In genomic region chr10:111558675-111559340, GRCm38 (mm10) we compare ENCODE assay signal across 10 mouse cellular contexts. TPM values are rescaled to one million over a fixed set of nuclear protein-coding genes. Genes with fewer than 3 reads are reported as not detected.
A peak's percentile ranks its signal among the peaks of the same experiment; 100 is the strongest.
DNase-seq lines count a peak whose midpoint lies in the region; ATAC-seq and TF ChIP-seq lines count a peak whose summit lies in the region.
"Had no signal": no experiment of that assay in that cellular context is flagged by ENCODE, and none has a peak within 500 bp of the region (broad histone marks: within the 10 kb centered on the region; RNA-seq: fewer than 3 reads in every experiment).

No protein-coding gene starts in this region.

- H3K36me3 ChIP-seq in embryonic facial prominence, embryonic 11.5 days (replicated peaks; ENCODE audit: control insufficient read depth, insufficient read depth, low read depth, low read length): no peaks in the 10 kb centered on the region
- H3K36me3 ChIP-seq in embryonic facial prominence, embryonic 10.5 days (replicated peaks): no peaks in the 10 kb centered on the region
- H3K36me3 ChIP-seq in kidney, embryonic 16.5 days (ENCODE audit: insufficient read depth, low read length): no peaks in the 10 kb centered on the region
- no peaks in the 10 kb centered on the region for H3K36me3 ChIP-seq in small intestine, adult 2 months (ENCODE audit: control insufficient read depth, insufficient read depth, low read length)

- no peak overlapping the region for H3K9ac ChIP-seq in embryonic facial prominence, embryonic 11.5 days (replicated peaks; ENCODE audit: low read length)
- H3K9ac ChIP-seq in kidney, embryonic 16.5 days (replicated peaks; ENCODE audit: low read length): no peak overlapping the region

- no peak for DNase-seq in embryonic facial prominence, embryonic 11.5 days (ENCODE audit: low spot score)
- DNase-seq in embryonic facial prominence, embryonic 10.5 days (ENCODE audit: low spot score): no peak
- no peak for DNase-seq in kidney, adult 11 months
- DNase-seq in heart, postnatal 4 days: peak; percentile 62
- DNase-seq in layer of hippocampus, adult 2 months (ENCODE audit: low spot score in 2 of 2): no peak
- no peak for DNase-seq in adrenal gland, postnatal 36 days
- DNase-seq: adrenal gland, adult 2 months; spleen, adult 18-20 months had no signal

- peak; percentile 24; the same call in 1 of the 2 replicates for ATAC-seq in embryonic facial prominence, embryonic 11.5 days (replicated peaks; ENCODE audit: insufficient number of reproducible peaks, low FRiP score, low TSS enrichment, low read depth)
- peak; percentile 64 for ATAC-seq in kidney, embryonic 16.5 days (ENCODE audit: low FRiP score, low TSS enrichment)

- TF ChIP-seq CTCF in small intestine, adult 2 months (IDR thresholded peaks at IDR 0.05; ENCODE audit: extremely low read depth, insufficient read length, insufficient replicate concordance, low read depth, low read length): no peak
- no peak for TF ChIP-seq CTCF in layer of hippocampus, adult 2 months (conservative IDR thresholded peaks at IDR 0.05)

- H3K4me2 ChIP-seq in embryonic facial prominence, embryonic 11.5 days (ENCODE audit: low read depth, low read length): no peak overlapping the region
- H3K4me2 ChIP-seq in kidney, embryonic 16.5 days (replicated peaks; ENCODE audit: low read depth, low read length): peak overlapping the region; percentile 27; the same call in 1 of the 2 replicates

- WGBS in embryonic facial prominence, embryonic 11.5 days: 72% methylated on average over 10 of the region's 10 CpGs
- WGBS in embryonic facial prominence, embryonic 10.5 days: 80% methylated on average over 10 of the region's 10 CpGs
- 21% methylated on average over 10 of the region's 10 CpGs for WGBS in kidney, embryonic 16.5 days
- WGBS in small intestine, adult 2 months: 23% methylated on average over 10 of the region's 10 CpGs

- H3K4me1 ChIP-seq in embryonic facial prominence, embryonic 11.5 days (ENCODE audit: control insufficient read depth, insufficient read depth, low read length): no peaks in the 10 kb centered on the region
- H3K4me1 ChIP-seq in embryonic facial prominence, embryonic 10.5 days: peaks cover 34% of the 10 kb centered on the region
- peaks cover 25% of the 10 kb centered on the region for H3K4me1 ChIP-seq in kidney, embryonic 16.5 days (ENCODE audit: insufficient read depth, low read length)
- H3K4me1 ChIP-seq in small intestine, adult 2 months (ENCODE audit: control insufficient read depth, insufficient read depth, insufficient read length, low read length): peaks cover 10% of the 10 kb centered on the region

- no peaks in the 10 kb centered on the region for H3K9me3 ChIP-seq in embryonic facial prominence, embryonic 11.5 days (replicated peaks; ENCODE audit: control insufficient read depth, low read length)
- H3K9me3 ChIP-seq in embryonic facial prominence, embryonic 10.5 days: no peaks in the 10 kb centered on the region
- 0 out of 2 replicates have a peak, but pooled peaks cover 4% of the 10 kb centered on the region for H3K9me3 ChIP-seq in kidney, embryonic 16.5 days (ENCODE audit: low read length)

- no peaks in the 10 kb centered on the region for H3K27me3 ChIP-seq in embryonic facial prominence, embryonic 11.5 days (ENCODE audit: control insufficient read depth, insufficient read depth, low read length)
- H3K27me3 ChIP-seq in embryonic facial prominence, embryonic 10.5 days (replicated peaks; ENCODE audit: low read depth, poor library complexity, severe bottlenecking): no peaks in the 10 kb centered on the region
- H3K27me3 ChIP-seq in kidney, embryonic 16.5 days (ENCODE audit: insufficient read depth, low read length): no peaks in the 10 kb centered on the region
- H3K27me3 ChIP-seq in small intestine, adult 2 months (ENCODE audit: control insufficient read depth, insufficient read depth, low read length): no peaks in the 10 kb centered on the region

- H3K4me3 ChIP-seq in embryonic facial prominence, embryonic 11.5 days (ENCODE audit: low read depth, low read length): no peak overlapping the region
- no peak overlapping the region for H3K4me3 ChIP-seq in embryonic facial prominence, embryonic 10.5 days
- no peak overlapping the region for H3K4me3 ChIP-seq in kidney, embryonic 16.5 days (ENCODE audit: low read length)
- no peak overlapping the region for H3K4me3 ChIP-seq in small intestine, adult 2 months (ENCODE audit: low read depth, low read length)
- no peak overlapping the region for H3K4me3 ChIP-seq in layer of hippocampus, adult 2 months

- no peak for TF ChIP-seq POLR2A in small intestine, adult 2 months (IDR thresholded peaks at IDR 0.05; ENCODE audit: low read depth, low read length)

- no peak overlapping the region for H3K27ac ChIP-seq in embryonic facial prominence, embryonic 11.5 days (replicated peaks; ENCODE audit: low read depth, low read length)
- H3K27ac ChIP-seq in embryonic facial prominence, embryonic 10.5 days (replicated peaks): no peak overlapping the region
- no peak overlapping the region for H3K27ac ChIP-seq in kidney, embryonic 16.5 days (ENCODE audit: low read length)
- H3K27ac ChIP-seq in small intestine, adult 2 months (ENCODE audit: insufficient read depth, low read depth, low read length): peak overlapping the region; percentile 2; the same call in 1 of the 2 replicates
- no peak overlapping the region for H3K27ac ChIP-seq in layer of hippocampus, adult 2 months

RNA-seq across cellular contexts. Expression of gene Phlda1, which starts 52.7 kb away (rescaled TPM):
- 25.6 and 26.9 TPM in 2 replicates for polyA plus RNA-seq in embryonic facial prominence, embryonic 11.5 days (2014; fragmentation: Nextera tagmentation; extraction: Ambion mirVana)
- 34.0 and 38.4 TPM in 2 replicates for polyA plus RNA-seq in embryonic facial prominence, embryonic 10.5 days (2016; fragmentation: Nextera tagmentation; extraction: Ambion mirVana)
- 27.3 and 36.6 TPM in 2 replicates for polyA plus RNA-seq in kidney, embryonic 16.5 days (2015; fragmentation: Nextera tagmentation; extraction: Ambion mirVana)
- total RNA-seq in heart, postnatal 4 days (2021): 10 to 100 TPM; 33.7 to 35.1 TPM
- polyA plus RNA-seq in small intestine, adult 2 months (2012; rRNA removed): 27.1 and 31.8 TPM in 2 replicates
- 10 to 100 TPM; 16.7 to 18.3 TPM for total RNA-seq in layer of hippocampus, adult 2 months (2021)
- total RNA-seq in adrenal gland, postnatal 36 days (2021): 100 to 1,000 TPM; 120 to 126 TPM
